Mouse (Mus musculus): ENCODE results near the gene Mcat.
A peak's percentile ranks its signal among the peaks of the same experiment; 100 is the strongest.

Gene Mcat

GRCm38 (mm10) chr15:83563327-83563856 lies at the start of gene Mcat, which contains the start of gene Tspo:
Gene Mcat (minus strand): TSS chr15:83563787.
Gene Tspo (plus strand): TSS chr15:83563592.
- peak; percentile 42 to 62 for DNase-seq (ENCODE audit: low read depth in 2 of 2, low spot score in 2 of 2)

- DNase-seq (ENCODE audit: low read depth in 2 of 2, low spot score in 2 of 2) = peak; percentile 56 to 71
Observed at GRCm38 (mm10) chr15:83607115-83607802, 43.7 kb upstream of the Mcat start.

GRCm38 (mm10) chr15:83606700-83607099 lies 43.1 kb upstream of the Mcat start:
- DNase-seq (ENCODE audit: low read depth in 2 of 2, low spot score in 2 of 2) = no peak

- no peak for DNase-seq (ENCODE audit: low read depth in 2 of 2, low spot score in 2 of 2)
Observed at GRCm38 (mm10) chr15:83606216-83606615, 42.6 kb upstream of the Mcat start.

GRCm38 (mm10) chr15:83603426-83603825 lies 39.8 kb upstream of the Mcat start:
- DNase-seq (ENCODE audit: low read depth in 2 of 2, low spot score in 2 of 2) = no peak

- DNase-seq (ENCODE audit: low read depth in 2 of 2, low spot score in 2 of 2) = no peak
Observed at GRCm38 (mm10) chr15:83603046-83603396, 39.4 kb upstream of the Mcat start.

- DNase-seq (ENCODE audit: low read depth in 2 of 2, low spot score in 2 of 2) = peak; percentile 71 to 82
Observed at GRCm38 (mm10) chr15:83602372-83603045, 38.9 kb upstream of the Mcat start.

GRCm38 (mm10) chr15:83601185-83601584 lies 37.6 kb upstream of the Mcat start:
- no peak for DNase-seq (ENCODE audit: low read depth in 2 of 2, low spot score in 2 of 2)

- no peak for DNase-seq (ENCODE audit: low read depth in 2 of 2, low spot score in 2 of 2)
Observed at GRCm38 (mm10) chr15:83596833-83597232, 33.2 kb upstream of the Mcat start.

GRCm38 (mm10) chr15:83595364-83595711 lies 31.8 kb upstream of the Mcat start:
- DNase-seq (ENCODE audit: low read depth in 2 of 2, low spot score in 2 of 2) = no peak

GRCm38 (mm10) chr15:83594513-83595363 lies 31.2 kb upstream of the Mcat start, which contains the start of gene Ttll12:
Gene Ttll12 (minus strand): TSS chr15:83595157.
- peak; percentile 40 to 47 for DNase-seq (ENCODE audit: low read depth in 2 of 2, low spot score in 2 of 2)

GRCm38 (mm10) chr15:83593702-83594512 lies 30.3 kb upstream of the Mcat start:
- no peak for DNase-seq (ENCODE audit: low read depth in 2 of 2, low spot score in 2 of 2)

GRCm38 (mm10) chr15:83593189-83593585 lies 29.6 kb upstream of the Mcat start:
- DNase-seq (ENCODE audit: low read depth in 2 of 2, low spot score in 2 of 2) = no peak

- DNase-seq (ENCODE audit: low read depth in 2 of 2, low spot score in 2 of 2) = no peak
Observed at GRCm38 (mm10) chr15:83592260-83593188, 28.9 kb upstream of the Mcat start.

- DNase-seq (ENCODE audit: low read depth in 2 of 2, low spot score in 2 of 2) = no peak
Observed at GRCm38 (mm10) chr15:83591758-83592157, 28.2 kb upstream of the Mcat start.

GRCm38 (mm10) chr15:83590841-83591240 lies 27.3 kb upstream of the Mcat start:
- no peak for DNase-seq (ENCODE audit: low read depth in 2 of 2, low spot score in 2 of 2)

GRCm38 (mm10) chr15:83584741-83585220 lies 21.2 kb upstream of the Mcat start:
- no peak for DNase-seq (ENCODE audit: low read depth in 2 of 2, low spot score in 2 of 2)

- DNase-seq (ENCODE audit: low read depth in 2 of 2, low spot score in 2 of 2) = peak in 1 of 2 experiments; percentile 47
Observed at GRCm38 (mm10) chr15:83583419-83584156, 20.0 kb upstream of the Mcat start.

- no peak for DNase-seq (ENCODE audit: low read depth in 2 of 2, low spot score in 2 of 2)
Observed at GRCm38 (mm10) chr15:83582931-83583330, 19.3 kb upstream of the Mcat start.

Measured in CD8-positive naive resting alpha-beta T cell, adult 2 months (primary cell).